1 mouse cellular context compared by ENCODE assay signal in genomic region chr6:85410771-85411273, GRCm38 (mm10).
TF ChIP-seq lines count a peak whose summit lies in the region.

No protein-coding gene starts in this region.

TF ChIP-seq in C2C12, 6 proteins besides CTCF, POLR2A, EP300 and RAD21:
- TF ChIP-seq USF1 (IDR thresholded peaks at IDR 0.05; ENCODE audit: low read depth) (no peak), MAX (IDR thresholded peaks at IDR 0.05) (no peak), MYOG (IDR thresholded peaks at IDR 0.05; ENCODE audit: control insufficient read depth, extremely low read depth, insufficient read length) (no peak), MYOD1 (IDR thresholded peaks at IDR 0.05; ENCODE audit: control insufficient read depth, insufficient read length, low read depth) (no peak), FOSL1 (IDR thresholded peaks at IDR 0.05; ENCODE audit: insufficient read depth, low read length, poor library complexity, severe bottlenecking) (no peak)
